Mouse (Mus musculus) CD8-positive naive resting alpha-beta T cell, adult 2 months (primary cell): ENCODE data around the gene Sec11a.
"Not testable (repeated sequence)": the region's sequence is repeated elsewhere in the genome, so short reads cannot be mapped to it uniquely, and the experiment has no call there.

Experiments
- DNase-seq, 2 experiments: peaks; one replicate each; pipeline ENCODE4 v3.0.0; 2022; ENCODE audit warnings: low read depth in 2 of 2, low spot score in 2 of 2

Gene Sec11a

DNA sequence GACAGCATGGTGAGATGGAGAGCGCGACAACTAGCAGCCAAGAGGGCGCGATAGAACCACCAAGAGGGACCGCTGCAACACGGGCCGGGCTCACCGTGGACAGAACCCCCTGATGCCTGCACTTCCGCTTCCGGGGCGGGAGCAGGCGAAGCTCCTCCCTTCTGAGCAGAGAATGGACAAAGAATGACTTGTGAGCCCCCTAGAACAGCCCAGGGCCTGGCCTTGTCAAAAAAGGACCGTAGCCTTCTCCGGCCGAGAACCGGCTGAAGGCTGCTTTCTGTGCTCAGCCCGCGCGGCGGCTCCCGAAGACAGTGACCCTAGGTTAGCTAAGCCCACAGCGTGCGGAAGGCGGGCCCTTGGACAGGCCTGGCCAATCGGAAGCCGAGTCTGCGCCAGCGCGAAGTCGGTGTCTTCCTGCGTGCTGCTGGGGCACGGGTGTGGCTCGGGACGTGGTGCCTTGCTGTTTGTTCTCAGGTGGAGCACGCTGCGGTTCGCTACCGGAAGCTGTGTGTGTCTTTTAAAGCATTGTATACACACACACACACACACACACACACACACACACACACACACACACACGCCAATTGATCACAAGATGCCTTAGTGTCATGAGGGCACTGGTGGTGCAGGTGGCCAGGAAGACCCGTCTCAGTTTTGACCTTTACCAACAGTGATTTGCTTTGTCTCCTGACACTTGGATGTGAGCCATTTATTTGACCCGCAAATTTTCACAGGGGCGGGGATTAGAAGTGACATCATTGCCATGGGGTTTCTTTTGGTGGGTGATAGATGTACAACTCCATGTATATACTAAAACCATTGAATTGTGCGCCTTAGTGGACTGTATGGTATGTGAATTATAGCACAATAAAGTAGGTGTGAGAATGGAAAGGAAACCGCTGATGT, at the start of gene Sec11a:
Gene Sec11a, minus strand, starts transcription at position 336 of the 906 bp plus-strand sequence.
- peak; percentile 94 to 95 for DNase-seq

DNA sequence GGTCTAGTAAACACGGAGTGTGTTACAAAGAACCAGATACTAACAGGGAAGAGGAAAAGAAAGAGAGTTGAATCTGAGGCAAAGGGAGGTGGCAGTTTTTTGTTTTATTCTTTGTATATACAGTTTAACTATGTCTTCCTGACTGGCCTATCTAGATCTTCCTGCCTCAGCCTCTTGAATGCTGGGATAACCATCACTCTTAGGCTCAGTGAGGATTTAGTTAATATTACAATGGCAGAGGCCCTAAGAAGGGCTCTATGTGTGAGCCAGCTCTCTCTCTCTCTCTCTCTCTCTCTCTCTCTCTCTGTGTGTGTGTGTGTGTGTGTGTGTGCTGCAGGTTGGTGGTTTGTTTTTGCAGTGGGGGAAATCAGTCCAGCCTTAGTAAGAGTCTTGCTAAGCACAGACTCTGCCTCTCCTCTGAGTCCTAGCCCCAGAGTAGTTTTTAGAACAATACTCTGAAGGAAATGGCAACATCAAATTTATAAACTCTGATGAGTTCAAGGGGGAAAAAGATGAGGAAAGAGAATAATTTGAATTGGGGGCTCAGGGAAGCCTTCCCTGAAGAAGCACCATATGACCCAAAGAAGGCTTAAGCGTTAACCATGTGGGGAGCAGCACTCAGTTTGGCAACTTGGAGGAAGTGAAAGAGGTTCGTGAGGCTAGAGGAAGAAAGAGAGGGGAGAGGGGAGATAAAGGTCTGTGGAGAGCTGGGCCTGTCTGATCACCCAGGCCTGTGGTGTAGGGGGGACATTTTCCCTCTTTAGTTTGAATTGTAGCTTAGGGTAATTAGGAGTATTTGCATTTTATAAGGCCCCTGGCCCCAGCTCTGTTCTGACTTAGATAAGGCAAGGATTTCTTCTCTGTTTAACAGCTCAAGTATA, 47.9 kb upstream of the Sec11a start:
- peak in 1 of 2 experiments; percentile 34 for DNase-seq

- no peak for DNase-seq
These were observed 47.1 kb upstream of the Sec11a start for GRCm38 (mm10) chr7:80994663-80995005.

DNA sequence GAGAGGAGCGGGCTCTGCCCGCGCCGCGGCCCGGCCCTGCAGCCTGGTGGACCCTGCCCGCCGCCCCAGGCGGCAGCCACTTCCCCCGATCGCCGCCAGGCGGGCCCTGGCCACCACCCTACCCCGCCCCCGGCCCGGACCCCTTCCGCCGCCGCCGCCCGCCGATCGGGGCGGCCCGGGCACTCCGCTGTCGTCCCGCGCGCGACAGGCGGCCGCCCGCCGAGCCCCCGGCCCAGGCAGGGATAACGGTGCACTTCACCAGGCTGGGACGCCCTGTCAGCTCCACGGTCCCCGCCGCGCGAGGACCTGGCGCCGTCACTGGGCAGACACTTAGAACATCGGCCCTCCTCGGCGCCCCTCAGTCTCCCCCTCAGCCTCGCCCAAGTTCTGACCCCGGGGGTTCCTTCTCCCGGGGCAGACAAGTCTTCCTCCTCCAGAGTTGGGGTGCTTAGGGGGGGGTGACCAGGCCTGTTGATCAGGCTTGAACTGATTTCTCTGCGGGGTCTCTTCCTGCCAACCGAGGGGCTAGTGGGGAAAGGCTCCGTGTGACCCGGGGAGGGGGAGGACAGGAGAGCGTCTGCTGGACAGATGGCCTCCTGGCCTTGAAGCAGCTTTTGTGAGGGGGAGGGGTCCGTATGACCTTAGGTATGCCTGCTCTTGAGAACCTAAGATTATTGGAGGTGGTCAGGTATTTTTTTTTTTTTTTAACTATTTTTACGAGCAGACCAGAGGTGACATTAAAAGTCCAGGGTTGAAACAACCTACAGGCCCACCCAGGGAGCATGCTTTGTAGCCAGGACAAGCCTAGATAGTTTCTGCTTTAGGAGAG, 46.5 kb upstream of the Sec11a start:
- DNase-seq: no peak

- DNase-seq: peak; percentile 60 to 67
These were observed 45.6 kb upstream of the Sec11a start, which contains the start of gene Zfp592 for GRCm38 (mm10) chr7:80992980-80993833. Zfp592 (plus strand) TSS chr7:80993681.

GRCm38 (mm10) chr7:80992631-80992979, 45.0 kb upstream of the Sec11a start:
- DNase-seq: no peak

GRCm38 (mm10) chr7:80992063-80992462, 44.5 kb upstream of the Sec11a start:
- DNase-seq: no peak

GRCm38 (mm10) chr7:80991589-80991988, 44.0 kb upstream of the Sec11a start:
- no peak for DNase-seq

DNA sequence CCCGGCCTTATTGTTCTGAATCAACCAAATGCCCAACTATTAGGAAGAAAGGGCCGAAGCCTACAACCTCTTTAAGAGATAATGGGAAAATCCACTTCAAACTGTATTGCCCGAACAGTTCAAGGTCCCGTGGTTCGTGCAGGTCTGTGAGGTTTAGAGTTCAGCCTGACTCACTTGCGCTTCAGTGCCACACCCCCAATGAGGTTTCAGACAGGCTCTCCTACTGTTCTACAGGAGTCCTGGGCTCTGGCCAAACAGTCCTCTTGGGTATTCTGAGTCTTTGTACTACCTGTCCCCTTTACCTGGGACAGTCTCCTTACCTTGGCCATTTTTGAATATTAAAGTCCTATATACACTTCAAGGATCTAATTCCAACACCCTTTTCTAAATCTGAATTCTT, 42.7 kb upstream of the Sec11a start:
- no peak for DNase-seq

DNA sequence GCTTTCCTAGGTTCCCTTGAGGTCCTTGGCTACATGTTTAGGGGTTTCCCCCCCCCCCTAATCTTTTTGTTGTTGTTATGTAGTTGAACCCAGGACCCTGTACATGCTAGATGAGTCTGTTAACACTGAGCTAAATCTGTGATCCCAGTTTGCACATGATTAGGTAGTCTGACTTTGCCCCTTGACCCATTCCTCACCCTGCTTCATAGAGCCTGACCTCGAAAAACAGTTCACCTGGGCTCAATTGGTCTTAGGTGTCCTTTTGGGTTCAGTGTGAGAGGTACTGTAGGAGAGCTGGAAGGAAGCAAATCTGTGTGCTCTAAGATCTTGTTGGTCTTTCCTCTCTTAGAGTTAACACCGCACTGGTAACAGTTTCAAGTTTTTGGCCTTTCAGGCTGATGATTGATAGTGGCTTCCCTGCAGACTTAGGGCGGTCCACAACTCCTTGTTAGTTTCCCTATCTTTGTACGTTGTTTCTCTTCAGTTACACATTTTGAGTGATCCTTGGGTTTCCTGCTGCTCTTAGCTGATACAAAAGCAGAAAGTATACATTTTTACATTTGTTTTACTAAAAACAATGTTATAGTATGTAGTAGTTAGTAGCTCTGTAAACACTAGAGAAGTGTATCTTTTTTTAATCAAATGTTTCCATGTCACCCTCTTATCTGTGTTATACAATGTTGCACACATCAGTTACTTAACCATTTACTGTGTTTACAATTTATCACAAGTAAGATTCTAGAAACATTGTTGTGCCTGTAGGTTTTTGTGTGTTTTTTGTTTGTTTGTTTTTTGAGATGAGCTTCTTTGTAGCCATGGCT, 40.4 kb upstream of the Sec11a start:
- no peak for DNase-seq

DNA sequence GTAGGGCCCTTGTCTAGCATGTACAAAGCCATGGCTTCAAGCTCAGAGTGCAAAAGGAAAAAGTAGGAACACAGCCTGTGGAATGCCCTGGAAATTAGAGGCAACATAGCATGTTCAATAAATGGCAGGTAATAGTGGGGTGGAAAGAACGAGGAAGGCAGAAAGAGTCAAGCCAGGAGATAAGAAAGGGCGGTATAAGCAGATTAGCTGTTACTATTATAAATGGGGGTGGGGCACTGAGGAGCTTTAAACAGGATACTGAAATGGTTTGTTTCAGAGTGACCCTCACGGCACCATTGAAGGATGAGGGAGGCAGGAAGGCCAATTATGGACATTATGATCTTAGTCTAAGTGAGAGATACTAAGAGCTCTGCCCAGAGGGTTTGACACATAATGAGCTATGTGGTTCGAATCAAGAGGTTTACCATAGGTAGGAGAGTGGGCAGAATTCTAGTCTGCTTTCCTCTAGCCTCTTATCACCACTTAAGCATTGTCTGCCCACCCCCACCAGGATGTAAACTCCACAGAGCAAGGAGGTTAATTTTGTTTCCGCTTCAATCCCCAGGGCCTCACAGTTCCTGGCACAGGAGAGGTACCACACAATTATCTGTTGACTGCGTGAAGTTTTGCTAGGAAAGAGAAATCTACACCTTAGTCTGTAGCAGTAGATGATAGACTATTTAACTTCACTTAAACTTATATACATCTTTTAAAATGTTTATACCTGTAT, 39.0 kb upstream of the Sec11a start:
- no peak for DNase-seq

DNA sequence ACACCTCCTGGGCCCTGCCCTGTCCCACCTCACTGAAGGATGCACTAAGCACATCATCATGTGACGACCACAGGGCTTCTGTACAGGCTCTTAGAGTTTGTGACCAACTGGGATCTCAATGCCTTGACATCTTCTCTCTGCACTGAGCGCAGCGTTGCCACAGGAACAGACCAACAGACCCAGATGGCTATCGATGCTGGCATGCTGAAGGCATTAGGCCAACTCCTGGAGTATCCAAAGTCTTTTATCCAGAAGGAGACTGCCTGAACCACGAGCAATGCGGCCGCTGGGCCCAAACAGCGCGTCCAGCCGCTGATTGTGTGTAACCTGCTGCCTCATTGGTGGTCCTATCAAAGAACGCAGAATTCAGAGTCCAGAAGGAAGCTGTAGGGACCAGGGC, 33.0 kb upstream of the Sec11a start:
- DNase-seq: no peak

- DNase-seq: not testable (repeated sequence)
These were observed 26.0 kb upstream of the Sec11a start for GRCm38 (mm10) chr7:80973638-80974015.

- not testable (repeated sequence) for DNase-seq
These were observed 25.5 kb upstream of the Sec11a start for GRCm38 (mm10) chr7:80972920-80973637.

GRCm38 (mm10) chr7:80972082-80972481, 24.5 kb upstream of the Sec11a start:
- no peak for DNase-seq

DNA sequence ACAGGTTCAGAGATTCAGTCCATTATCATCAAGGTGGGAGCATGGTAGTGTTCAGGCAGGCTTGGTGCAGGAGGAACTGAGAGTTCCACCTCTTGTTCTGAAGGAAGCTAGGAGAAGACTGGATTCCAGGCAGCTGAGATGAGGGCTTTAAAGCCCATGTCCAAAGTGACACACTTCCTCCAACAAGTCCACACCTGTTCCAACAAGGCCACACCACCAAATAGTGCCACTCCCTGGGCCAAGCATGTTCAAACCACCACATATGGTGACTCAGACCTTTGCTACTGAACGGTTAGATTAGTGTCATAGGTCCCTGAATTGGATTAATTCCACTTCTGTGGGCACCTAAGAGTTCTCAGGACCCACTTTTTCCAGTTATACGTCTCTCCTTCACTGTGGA, 23.8 kb upstream of the Sec11a start:
- DNase-seq: no peak

GRCm38 (mm10) chr7:80970913-80971312, 23.3 kb upstream of the Sec11a start:
- DNase-seq: no peak

GRCm38 (mm10) chr7:80962799-80963198, 15.2 kb upstream of the Sec11a start:
- no peak for DNase-seq
